Mouse (Mus musculus) liver, embryonic 14.5 days (tissue): ENCODE measurements around the gene Slc36a2. TPM values are rescaled to one million over a fixed set of nuclear protein-coding genes. Genes with fewer than 3 reads are reported as not detected.

Source experiments
- ATAC-seq: fragments of 200-750 bp; cut with Nextera tagmentation; 2 replicates; pipeline ENCODE4 v1.8.0; 2017; ENCODE audit warnings: moderate number of reproducible peaks, mild to moderate bottlenecking, moderate library complexity; ENCODE audit not compliant: insufficient read depth
- DNase-seq, 3 experiments: peaks; one replicate each; pipeline ENCODE4 v3.0.0-alpha.2; 2012 to 2013; ENCODE audit warnings: low read depth in 3 of 3, low spot score in 3 of 3
- H3K27ac ChIP-seq: fragments of 300-500 bp; sonication (generic); 2 replicates; pipeline ENCODE4 v1.5.1; 2014; ENCODE audit warnings: moderate library complexity, mild to moderate bottlenecking, control low read depth, inconsistent platforms
- H3K27me3 ChIP-seq: fragments of 300-500 bp; sonication (generic); 2 replicates; pipeline ENCODE4 v1.6.1; 2014; ENCODE audit warnings: mild to moderate bottlenecking, low read length, moderate library complexity; ENCODE audit not compliant: control insufficient read depth, insufficient read depth
- H3K36me3 ChIP-seq: fragments of 300-500 bp; sonication (generic); replicated peaks from 2 replicates; pipeline ENCODE4 v1.6.1; 2014; ENCODE audit warnings: low read depth; ENCODE audit not compliant: control insufficient read depth, insufficient read depth
- H3K4me1 ChIP-seq, 2 experiments: fragments of 200-500 bp in 1 of 2; fragments of 300-500 bp in 1 of 2; sonication (generic) in 1 of 2; replicated peaks; 2 replicates each; pipeline ENCODE4 v1.6.1; 2012 to 2014; ENCODE audit warnings: antibody characterized with exemption in 1 of 2, inconsistent platforms in 1 of 2, low read length in 1 of 2; ENCODE audit not compliant: control insufficient read depth in 2 of 2, insufficient read depth in 2 of 2
- H3K4me2 ChIP-seq: fragments of 300-500 bp; sonication (generic); 2 replicates; pipeline ENCODE4 v1.6.1; 2014; ENCODE audit warnings: low read depth, mild to moderate bottlenecking, control low read depth, moderate library complexity
- H3K4me3 ChIP-seq, 2 experiments: fragments of 200-500 bp in 1 of 2; fragments of 300-500 bp in 1 of 2; sonication (generic) in 1 of 2; 2 replicates each; pipeline ENCODE4 v1.5.1; 2012 to 2014; ENCODE audit warnings: low read depth in 2 of 2, low read length in 2 of 2, mild to moderate bottlenecking in 2 of 2, control low read depth in 1 of 2, inconsistent platforms in 1 of 2, moderate library complexity in 1 of 2; ENCODE audit not compliant: insufficient read depth in 1 of 2
- H3K9ac ChIP-seq: fragments of 300-500 bp; sonication (generic); replicated peaks from 2 replicates; pipeline ENCODE4 v1.6.1; 2014; ENCODE audit warnings: mild to moderate bottlenecking, control low read depth, moderate library complexity
- H3K9me3 ChIP-seq: fragments of 300-500 bp; sonication (generic); 2 replicates; pipeline ENCODE4 v1.6.1; 2016; ENCODE audit warnings: low read length, mixed read lengths; ENCODE audit not compliant: control insufficient read depth
- CTCF ChIP-seq: IDR thresholded peaks from 2 replicates; pipeline ENCODE4 v1.5.1; 2016; ENCODE audit warnings: antibody characterized with exemption, low read depth, control low read depth
- EP300 ChIP-seq: IDR thresholded peaks from 2 replicates; pipeline ENCODE4 v1.6.1; 2016; ENCODE audit warnings: antibody characterized with exemption, low read depth
- WGBS: fragments of 180-500 bp; shearing (Covaris S2); extraction: QIAGEN DNeasy Blood & Tissue Kit; methylation state at CpG from one replicate; pipeline ENCODE4 v1.1.7; 2014; ENCODE audit not compliant: insufficient replicate concordance; 5-methylcytosine and 5-hydroxymethylcytosine counted together
- polyA plus RNA-seq, 2 experiments: library from polyadenylated mRNA; depleted of rRNA in 1 of 2; stranded (reverse) in 1 of 2; unstranded in 1 of 2; fragments of >200 nt; fragmentation: Nextera tagmentation in 1 of 2; extraction: Ambion mirVana in 1 of 2; gene quantifications; 2 replicates each; pipeline versions ENCODE4 v1.2.1 to v1.2.3; 2012 to 2014

The Slc36a2 gene
- polyA plus RNA-seq, 2 experiments, result 13.8 to 14.1 TPM

GRCm38 (mm10) chr11:55178830-55179229 lies 6.0 kb downstream of the Slc36a2 start:
- Histone ChIP-seq H3K27me3 (no peaks in the 10 kb centered on the region), H3K9me3 (no peaks in the 10 kb centered on the region), H3K4me1 (peaks cover 0 to 5% of the 10 kb centered on the region in 2 experiments; a peak in 1 of 4 replicates), H3K4me2 (no peak overlapping the region), H3K27ac (no peak overlapping the region), H3K4me3 (no peak overlapping the region), H3K36me3 (no peaks in the 10 kb centered on the region), H3K9ac (no peak overlapping the region)
- 60% methylated on average over 4 of the region's 4 CpGs for WGBS
- ATAC-seq, result no peak
- no peak for DNase-seq
- no peak for TF ChIP-seq EP300
- TF ChIP-seq CTCF, result no peak

DNA sequence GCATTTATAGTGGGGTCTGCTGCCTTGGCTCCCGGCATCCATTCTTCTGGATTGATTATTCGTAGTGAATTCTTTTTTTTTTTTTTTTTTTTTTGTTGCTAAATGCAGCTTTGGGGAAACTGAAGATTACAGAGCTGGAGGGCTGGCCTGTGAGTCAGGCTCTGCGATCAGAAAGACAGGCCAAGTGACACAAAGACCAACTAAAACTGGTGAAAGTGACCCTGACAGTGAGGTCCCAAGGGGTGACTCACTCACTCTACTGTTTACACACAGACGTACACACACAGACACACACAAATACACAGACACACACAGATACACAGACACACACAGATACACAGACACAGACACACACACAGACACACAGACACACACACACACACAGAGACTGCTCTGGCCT lies 14.4 kb downstream of the Slc36a2 start:
- Histone ChIP-seq H3K27me3 (no peaks in the 10 kb centered on the region), H3K4me1 (0 out of 4 replicates have a peak, but pooled peaks cover 0 to 2% of the 10 kb centered on the region in 2 experiments), H3K4me2 (no peak overlapping the region), H3K36me3 (no peaks in the 10 kb centered on the region), H3K9ac (no peak overlapping the region), H3K4me3 (no peak overlapping the region), H3K9me3 (no peaks in the 10 kb centered on the region), H3K27ac (no peak overlapping the region)
- WGBS, result 52% methylated on average over 4 of the region's 4 CpGs
- no peak for DNase-seq
- ATAC-seq, result no peak
- TF ChIP-seq EP300 (no peak), CTCF (no peak)

- H3K27ac ChIP-seq, result no peak overlapping the region
- DNase-seq, result no peak
These were observed 16.0 kb downstream of the Slc36a2 start for GRCm38 (mm10) chr11:55168914-55169313.

GRCm38 (mm10) chr11:55168504-55168903 lies 16.4 kb downstream of the Slc36a2 start:
- H3K27me3 ChIP-seq, result no peaks in the 10 kb centered on the region

More at GRCm38 (mm10) chr11:55168914-55169313, 16.0 kb downstream of the Slc36a2 start:
- Histone ChIP-seq H3K4me1 (0 out of 4 replicates have a peak, but pooled peaks cover 0 to 2% of the 10 kb centered on the region in 2 experiments), H3K4me3 (no peak overlapping the region), H3K36me3 (no peaks in the 10 kb centered on the region), H3K4me2 (no peak overlapping the region), H3K9ac (no peak overlapping the region), H3K27me3 (no peaks in the 10 kb centered on the region), H3K9me3 (no peaks in the 10 kb centered on the region)
- TF ChIP-seq EP300 (no peak), CTCF (no peak)
- no peak for ATAC-seq
- WGBS, result 69% methylated on average over 6 of the region's 6 CpGs

DNA sequence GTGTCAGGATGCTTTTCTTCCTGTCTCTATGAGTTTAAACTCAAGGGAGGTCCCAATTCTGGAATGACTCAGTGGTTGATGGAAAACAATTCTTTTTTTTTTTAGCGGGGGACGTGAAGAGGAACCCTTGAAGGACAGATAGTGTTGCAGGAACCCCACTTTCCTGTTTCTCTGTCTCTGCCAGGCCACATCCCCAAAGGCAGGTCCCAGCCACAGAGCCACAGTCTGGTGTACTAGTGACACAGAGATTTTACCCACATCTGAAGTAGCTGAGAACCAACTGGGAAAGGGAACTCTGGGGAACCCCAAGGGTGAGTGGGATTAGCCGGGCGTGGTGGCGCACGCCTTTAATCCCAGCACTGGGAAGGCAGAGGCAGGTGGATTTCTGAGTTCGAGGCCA lies 19.1 kb downstream of the Slc36a2 start:
- H3K9ac ChIP-seq, result no peak overlapping the region
- H3K4me3 ChIP-seq, result no peak overlapping the region
- no peak overlapping the region for H3K27ac ChIP-seq
- DNase-seq (no peak), ATAC-seq (no peak)
- H3K4me2 ChIP-seq, result no peak overlapping the region
- H3K36me3 ChIP-seq, result no peaks in the 10 kb centered on the region
- H3K4me1 ChIP-seq, result peaks cover 0 to 6% of the 10 kb centered on the region in 2 experiments; a peak in 2 of 4 replicates
- no peaks in the 10 kb centered on the region for H3K9me3 ChIP-seq
- TF ChIP-seq EP300 (no peak), CTCF (no peak)
- 70% methylated on average over 7 of the region's 7 CpGs for WGBS
- no peaks in the 10 kb centered on the region for H3K27me3 ChIP-seq

More at GRCm38 (mm10) chr11:55168504-55168903, 16.4 kb downstream of the Slc36a2 start:
- Histone ChIP-seq H3K9me3 (no peaks in the 10 kb centered on the region), H3K9ac (no peak overlapping the region), H3K4me2 (no peak overlapping the region), H3K4me3 (no peak overlapping the region), H3K4me1 (0 out of 4 replicates have a peak, but pooled peaks cover 0 to 2% of the 10 kb centered on the region in 2 experiments), H3K36me3 (no peaks in the 10 kb centered on the region), H3K27ac (no peak overlapping the region)
- no peak for ATAC-seq
- no peak for DNase-seq
- WGBS, result 55% methylated on average over 4 of the region's 4 CpGs
- TF ChIP-seq CTCF (no peak), EP300 (no peak)
